Mouse (Mus musculus) CH12.LX (cell line): Measurements from ENCODE around the gene Snx14. TPM values are rescaled to one million over a fixed set of nuclear protein-coding genes. Genes with fewer than 3 reads are reported as not detected.

Experiments used
- DNase-seq: peaks from one replicate; pipeline ENCODE4 v3.0.0-alpha.2; 2013; ENCODE audit errors: extremely low read depth
- H3K27ac ChIP-seq: 2 replicates; pipeline ENCODE4 v1.5.1; 2012; ENCODE audit warnings: low read depth, mild to moderate bottlenecking, control low read depth, moderate library complexity; ENCODE audit not compliant: insufficient read depth
- H3K27me3 ChIP-seq: replicated peaks from 2 replicates; pipeline ENCODE3; 2012; ENCODE audit warnings: inconsistent platforms
- H3K36me3 ChIP-seq, 2 experiments: replicated peaks in 1 of 2; 2 replicates each; pipeline versions ENCODE3 to v1.6.1; 2012; ENCODE audit warnings: inconsistent platforms in 1 of 2, low read length in 1 of 2, mild to moderate bottlenecking in 1 of 2, mixed read lengths in 1 of 2, moderate library complexity in 1 of 2; ENCODE audit not compliant: control insufficient read depth in 1 of 2, insufficient read depth in 1 of 2
- H3K4me1 ChIP-seq, 2 experiments: 2 replicates each; pipeline ENCODE4 v1.6.1; 2012; ENCODE audit warnings: inconsistent platforms in 1 of 2, moderate library complexity in 1 of 2; ENCODE audit not compliant: insufficient read depth in 2 of 2, control insufficient read depth in 1 of 2
- H3K4me2 ChIP-seq: 2 replicates; pipeline ENCODE4 v1.6.1; 2012; ENCODE audit warnings: low read depth, mild to moderate bottlenecking, control low read depth; ENCODE audit not compliant: poor library complexity, insufficient read depth, severe bottlenecking
- H3K4me3 ChIP-seq, 3 experiments: fragments of 150-350 bp in 1 of 3; sonication (generic) in 1 of 3; replicated peaks in 1 of 3; 2 replicates each; pipeline versions ENCODE3 to v1.5.1; 2011 to 2012; ENCODE audit warnings: low read depth in 2 of 3, low read length in 2 of 3, mild to moderate bottlenecking in 2 of 3, moderate library complexity in 2 of 3, control low read depth in 1 of 3, improper control_type of control experiment in 1 of 3, inconsistent platforms in 1 of 3, mixed read lengths in 1 of 3; ENCODE audit not compliant: poor library complexity in 1 of 3
- H3K79me2 ChIP-seq: replicated peaks from 2 replicates; pipeline ENCODE4 v1.6.1; 2012; ENCODE audit warnings: mild to moderate bottlenecking, moderate library complexity; ENCODE audit not compliant: control insufficient read depth, poor library complexity, insufficient read depth, severe bottlenecking; ENCODE audit errors: extremely low read depth
- H3K9ac ChIP-seq: 2 replicates; pipeline ENCODE4 v1.6.1; 2012; ENCODE audit warnings: low read depth, mild to moderate bottlenecking, control low read depth, moderate library complexity; ENCODE audit not compliant: insufficient read depth
- H3K9me3 ChIP-seq: replicated peaks from 2 replicates; pipeline ENCODE3; 2012; ENCODE audit warnings: low read length, inconsistent platforms, mixed read lengths
- BHLHE40 ChIP-seq: IDR thresholded peaks from 2 replicates; pipeline ENCODE4 v1.6.1; 2011; ENCODE audit warnings: mild to moderate bottlenecking, low read depth, low read length, improper control_type of control experiment
- CHD1 ChIP-seq: IDR thresholded peaks from 2 replicates; pipeline ENCODE4 v1.6.1; 2012; ENCODE audit warnings: low read depth, low read length, improper control_type of control experiment, inconsistent platforms
- CHD2 ChIP-seq: IDR thresholded peaks from 2 replicates; pipeline ENCODE4 v1.6.1; 2011; ENCODE audit warnings: low read length, improper control_type of control experiment
- ELF1 ChIP-seq: IDR thresholded peaks from 2 replicates; pipeline ENCODE4 v1.6.1; 2014; ENCODE audit warnings: low read depth, mild to moderate bottlenecking, inconsistent platforms, low read length, improper control_type of control experiment
- ETS1 ChIP-seq: conservative IDR thresholded peaks from 2 replicates; pipeline ENCODE4 v1.6.1; 2012; ENCODE audit warnings: low read depth, mild to moderate bottlenecking, inconsistent platforms, low read length, improper control_type of control experiment, moderate library complexity
- GABPA ChIP-seq: IDR thresholded peaks from 2 replicates; pipeline ENCODE4 v1.6.1; 2012; ENCODE audit warnings: low read depth, low read length, improper control_type of control experiment, inconsistent platforms; ENCODE audit not compliant: insufficient replicate concordance
- HCFC1 ChIP-seq: IDR thresholded peaks from 2 replicates; pipeline ENCODE4 v1.6.1; 2012; ENCODE audit warnings: low read depth, mild to moderate bottlenecking, inconsistent platforms, low read length, improper control_type of control experiment
- IRF4 ChIP-seq: IDR thresholded peaks from 2 replicates; pipeline ENCODE4 v1.6.1; 2014; ENCODE audit warnings: low read depth, mild to moderate bottlenecking, inconsistent platforms, low read length, improper control_type of control experiment
- JUN ChIP-seq: IDR thresholded peaks from 2 replicates; pipeline ENCODE4 v1.6.1; 2011; ENCODE audit warnings: low read depth, mild to moderate bottlenecking, low read length, improper control_type of control experiment, moderate library complexity; ENCODE audit not compliant: insufficient read depth
- JUND ChIP-seq: conservative IDR thresholded peaks from 2 replicates; pipeline ENCODE4 v1.6.1; 2011; ENCODE audit warnings: low read depth, low read length, improper control_type of control experiment
- KAT2A ChIP-seq: IDR thresholded peaks from 2 replicates; pipeline ENCODE4 v1.6.1; 2012; ENCODE audit warnings: low read length, improper control_type of control experiment, inconsistent platforms; ENCODE audit not compliant: insufficient replicate concordance
- MAFK ChIP-seq: IDR thresholded peaks from 2 replicates; pipeline ENCODE4 v1.6.1; 2011; ENCODE audit warnings: low read length, improper control_type of control experiment; ENCODE audit not compliant: insufficient replicate concordance
- MAZ ChIP-seq: IDR thresholded peaks from 2 replicates; pipeline ENCODE4 v1.6.1; 2012; ENCODE audit warnings: low read depth, mild to moderate bottlenecking, inconsistent platforms, low read length, improper control_type of control experiment, moderate library complexity
- MXI1 ChIP-seq: IDR thresholded peaks from 2 replicates; pipeline ENCODE4 v1.6.1; 2011; ENCODE audit warnings: mild to moderate bottlenecking, low read depth, low read length, improper control_type of control experiment
- MYC ChIP-seq: IDR thresholded peaks from 2 replicates; pipeline ENCODE4 v1.6.1; 2011; ENCODE audit warnings: low read depth, mild to moderate bottlenecking, improper control_type of control experiment, low read length
- POLR2A ChIP-seq: IDR thresholded peaks from 2 replicates; pipeline ENCODE4 v1.6.1; 2011; ENCODE audit warnings: low read depth, mild to moderate bottlenecking, improper control_type of control experiment, low read length
- POLR2AphosphoS2 ChIP-seq: IDR thresholded peaks from 2 replicates; pipeline ENCODE4 v1.6.1; 2011; ENCODE audit warnings: low read depth, low read length, improper control_type of control experiment
- RAD21 ChIP-seq: IDR thresholded peaks from 2 replicates; pipeline ENCODE4 v1.6.1; 2011; ENCODE audit warnings: low read depth, mild to moderate bottlenecking, low read length, improper control_type of control experiment, moderate library complexity
- RCOR1 ChIP-seq: conservative IDR thresholded peaks from 2 replicates; pipeline ENCODE4 v1.6.1; 2012; ENCODE audit warnings: low read depth, mild to moderate bottlenecking, inconsistent platforms, low read length, improper control_type of control experiment
- SIN3A ChIP-seq: IDR thresholded peaks from 2 replicates; pipeline ENCODE4 v1.6.1; 2012; ENCODE audit warnings: low read length, improper control_type of control experiment, inconsistent platforms
- TBP ChIP-seq: conservative IDR thresholded peaks from 2 replicates; pipeline ENCODE4 v1.6.1; 2011; ENCODE audit warnings: low read depth, low read length, improper control_type of control experiment
- TCF12 ChIP-seq: IDR thresholded peaks from 2 replicates; pipeline ENCODE4 v1.6.1; 2014; ENCODE audit warnings: low read depth, mild to moderate bottlenecking, inconsistent platforms, low read length, improper control_type of control experiment
- UBTF ChIP-seq: IDR thresholded peaks from 2 replicates; pipeline ENCODE4 v1.6.1; 2012; ENCODE audit warnings: low read depth, mild to moderate bottlenecking, inconsistent platforms, low read length, improper control_type of control experiment, moderate library complexity
- ZC3H11A ChIP-seq: IDR thresholded peaks from 2 replicates; pipeline ENCODE4 v1.6.1; 2012; ENCODE audit warnings: low read depth, mild to moderate bottlenecking, inconsistent platforms, low read length, improper control_type of control experiment
- ZKSCAN1 ChIP-seq: IDR thresholded peaks from 2 replicates; pipeline ENCODE4 v1.6.1; 2012; ENCODE audit warnings: low read depth, inconsistent platforms, low read length, improper control_type of control experiment, borderline replicate concordance
- ZMIZ1 ChIP-seq: IDR thresholded peaks from 2 replicates; pipeline ENCODE4 v1.6.1; 2012; ENCODE audit warnings: low read depth, mild to moderate bottlenecking, inconsistent platforms, low read length, improper control_type of control experiment
- dilution Hi-C: fragments of 300-500 bp; cut with MboI; formaldehyde crosslinking; loops from 2 replicates; pipeline ENCODE4 v1.14.3; 2020; ENCODE audit warnings: low sequenced_read_pairs; ENCODE audit not compliant: extremely low pct_unique_long_range_greater_than_20kb, extremely low pct_ligation_motif_present
- in situ Hi-C: fragments of 300-500 bp; cut with MboI; formaldehyde crosslinking; loops from 3 replicates; pipeline ENCODE4 v1.14.3; 2019; ENCODE audit warnings: low sequenced_read_pairs, low pct_ligation_motif_present, low pct_unique_long_range_greater_than_20kb, mixed read lengths
- polyA plus RNA-seq: library from polyadenylated mRNA; unstranded; fragments of >175 nt; gene quantifications from 2 replicates; pipeline ENCODE4 v1.2.1, GENCODE M21; 2012; ENCODE audit warnings: low read depth; ENCODE audit not compliant: insufficient read length
- total RNA-seq, 2 experiments: library from RNA; depleted of rRNA; stranded (reverse); fragments of 300-350 nt in 1 of 2; fragments of >200 nt in 1 of 2; gene quantifications; 2 replicates each; pipeline ENCODE4 v1.2.3; 2012 to 2014

Gene Snx14
- total and polyA plus RNA-seq, 3 experiments, result 8.7 to 17.4 (median 10.6) TPM

DNA sequence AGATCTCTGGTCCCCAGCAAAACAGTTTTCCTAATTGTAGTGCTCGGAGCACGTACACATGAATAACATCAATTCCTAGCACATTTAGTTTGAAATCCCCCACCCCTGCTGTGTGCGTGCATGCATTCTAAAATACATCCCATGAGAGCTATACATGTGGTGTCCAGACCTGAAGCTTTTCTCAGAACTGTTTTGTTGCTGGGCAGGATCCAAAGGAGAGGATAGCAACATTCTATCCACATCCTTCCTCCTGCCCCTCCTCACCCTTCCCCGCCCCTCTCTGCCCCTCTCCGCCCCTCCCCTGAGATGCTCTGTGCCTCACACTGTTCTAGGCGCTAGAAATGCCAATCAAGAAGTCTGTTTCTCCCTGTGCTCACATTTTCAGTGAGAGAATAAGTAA lies 86.0 kb downstream of the Snx14 start:
- TF ChIP-seq POLR2AphosphoS2, result no peak
- TF ChIP-seq TCF12, result no peak
- no peak for TF ChIP-seq TBP
- no peak overlapping the region for H3K27ac ChIP-seq
- no peaks in the 10 kb centered on the region for H3K36me3 ChIP-seq
- dilution Hi-C loops (no loop called here), in situ Hi-C loops (no loop called here)
- H3K9ac ChIP-seq, result no peak overlapping the region
- H3K79me2 ChIP-seq, result no peaks in the 10 kb centered on the region
- no peak for DNase-seq
- H3K4me2 ChIP-seq, result no peak overlapping the region
- H3K9me3 ChIP-seq, result no peaks in the 10 kb centered on the region
- H3K27me3 ChIP-seq, result no peaks in the 10 kb centered on the region
- no peak overlapping the region for H3K4me3 ChIP-seq
- peaks cover 16 to 31% of the 10 kb centered on the region in 2 experiments for H3K4me1 ChIP-seq

DNA sequence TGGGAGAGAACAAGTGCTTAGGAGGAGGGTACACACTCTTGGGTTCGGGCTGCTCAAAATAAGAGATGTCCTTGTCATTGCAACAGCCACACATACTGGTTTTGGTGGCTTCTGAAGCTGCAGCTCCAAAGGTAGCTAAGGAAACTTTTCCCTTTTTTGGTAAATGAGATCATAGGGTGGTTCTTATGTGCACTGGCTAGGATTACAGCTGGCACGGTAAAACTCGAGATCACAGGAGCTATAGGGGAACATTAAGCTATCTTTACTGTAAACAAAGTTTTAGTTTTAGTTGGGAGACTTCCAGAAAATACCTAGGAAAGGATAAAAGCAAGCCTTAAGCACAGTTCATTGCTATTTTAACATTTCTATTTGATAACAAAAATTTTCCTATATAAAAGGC lies 87.6 kb downstream of the Snx14 start:
- Histone ChIP-seq H3K27ac (no peak overlapping the region), H3K4me1 (peaks cover 8 to 18% of the 10 kb centered on the region in 2 experiments), H3K36me3 (no peaks in the 10 kb centered on the region), H3K79me2 (no peaks in the 10 kb centered on the region), H3K27me3 (no peaks in the 10 kb centered on the region), H3K9me3 (no peaks in the 10 kb centered on the region), H3K4me2 (no peak overlapping the region), H3K9ac (no peak overlapping the region), H3K4me3 (no peak overlapping the region)
- DNase-seq, result no peak
- TF ChIP-seq ZKSCAN1 (no peak), BHLHE40 (no peak), KAT2A (no peak), CHD2 (no peak), ZMIZ1 (no peak), MYC (no peak), POLR2AphosphoS2 (no peak), SIN3A (no peak), CHD1 (no peak), MXI1 (no peak), IRF4 (no peak), MAFK (no peak), POLR2A (no peak)
- in situ Hi-C loops, result no loop called here
- dilution Hi-C loops, result no loop called here

DNA sequence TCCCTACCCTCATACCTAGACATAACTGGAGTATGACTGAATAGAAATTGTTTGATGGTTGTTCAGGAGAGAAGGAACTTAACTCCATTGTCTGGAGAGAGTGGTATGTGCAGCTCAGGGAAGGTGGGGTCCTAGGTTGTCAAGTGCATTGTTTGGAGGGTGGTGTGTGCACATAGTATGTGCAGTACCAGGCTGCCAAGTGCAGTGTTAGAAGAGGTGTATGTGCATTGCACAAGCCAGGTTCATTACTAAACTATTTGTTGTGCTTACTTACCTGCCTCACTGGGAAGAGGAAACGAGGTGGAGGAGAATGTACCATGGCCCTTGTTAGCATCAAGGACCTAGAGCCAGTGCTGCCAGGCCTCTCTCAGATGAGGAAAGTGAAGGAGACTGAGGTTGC lies 88.4 kb downstream of the Snx14 start:
- TF ChIP-seq ZC3H11A (no peak), RAD21 (no peak), RCOR1 (no peak), IRF4 (no peak), UBTF (no peak), TBP (no peak), MAZ (no peak), SIN3A (no peak), HCFC1 (no peak), JUN (no peak), GABPA (no peak), MXI1 (no peak), KAT2A (no peak), ETS1 (no peak), ZKSCAN1 (no peak), JUND (no peak), MYC (no peak), ELF1 (no peak)
- H3K27me3 ChIP-seq, result no peaks in the 10 kb centered on the region
- no peaks in the 10 kb centered on the region for H3K36me3 ChIP-seq
- H3K4me1 ChIP-seq, result peaks cover 8 to 18% of the 10 kb centered on the region in 2 experiments
- H3K9ac ChIP-seq, result no peak overlapping the region
- H3K9me3 ChIP-seq, result no peaks in the 10 kb centered on the region
- in situ Hi-C loops, result no loop called here
- dilution Hi-C loops, result no loop called here
- H3K79me2 ChIP-seq, result no peaks in the 10 kb centered on the region
- no peak for DNase-seq
- no peak overlapping the region for H3K4me3 ChIP-seq
- H3K4me2 ChIP-seq, result no peak overlapping the region
- no peak overlapping the region for H3K27ac ChIP-seq
